Mouse (Mus musculus): ENCODE results near the gene Hexdc. TPM values are rescaled to one million over a fixed set of nuclear protein-coding genes. Genes with fewer than 3 reads are reported as not detected.

Hexdc gene
- polyA plus RNA-seq, 1 experiment: 54.1 TPM

DNA sequence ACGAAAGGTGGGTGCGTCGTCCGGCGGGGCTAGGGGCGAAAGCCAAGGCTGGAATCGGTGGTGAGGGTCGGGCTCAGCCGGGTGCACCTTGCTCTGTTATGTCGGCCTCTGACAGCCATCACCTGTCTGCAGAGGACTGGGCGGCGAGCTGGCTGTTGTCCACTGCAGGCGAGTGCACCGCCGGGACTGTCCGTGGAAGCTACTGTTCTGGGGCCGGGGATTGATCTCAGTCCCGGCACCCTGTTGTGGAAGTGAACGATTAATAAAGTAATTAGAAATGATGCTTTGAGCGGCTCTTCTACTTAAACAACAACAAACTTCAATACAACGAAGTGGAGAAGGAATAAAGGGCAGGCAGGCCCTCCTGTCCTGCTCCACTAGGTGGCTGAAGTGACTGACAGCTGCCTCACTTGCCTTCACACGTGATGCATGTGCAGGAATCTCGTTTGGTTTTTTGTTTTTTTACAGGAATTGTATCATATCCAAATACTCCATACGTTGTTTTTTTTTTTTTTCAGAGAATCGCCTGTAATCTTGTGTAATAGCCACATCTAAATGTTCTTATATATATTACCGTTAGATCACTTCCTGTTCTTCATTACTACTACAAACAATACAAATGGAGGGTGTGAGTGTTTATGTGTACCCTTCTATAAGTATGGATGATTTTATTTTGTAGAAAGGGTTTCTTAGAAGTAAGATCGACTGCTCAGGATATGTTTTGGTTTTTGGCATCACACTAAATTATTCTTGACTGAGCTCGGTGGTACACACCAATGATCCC is 33.3 kb downstream of the Hexdc start:
- H3K4me3 ChIP-seq (replicated peaks; ENCODE audit: insufficient read depth, low read depth, low read length): peak overlapping the region; percentile 81
- no peak for DNase-seq
- 1% methylated on average over 28 of the region's 28 CpGs for WGBS
- TF ChIP-seq CTCF (IDR thresholded peaks at IDR 0.05; ENCODE audit: borderline replicate concordance, insufficient read depth, low read depth, low read length): peak; percentile 47
- no peak for TF ChIP-seq POLR2A (IDR thresholded peaks at IDR 0.05; ENCODE audit: borderline replicate concordance, insufficient read depth, low read length)
- peak overlapping the region; percentile 70 for H3K27ac ChIP-seq (ENCODE audit: insufficient read depth, low read length)
- no peaks in the 10 kb centered on the region for H3K27me3 ChIP-seq (ENCODE audit: control insufficient read depth, insufficient read depth, low read length)
- H3K4me1 ChIP-seq (ENCODE audit: control insufficient read depth, insufficient read depth, low read length): peaks cover 10% of the 10 kb centered on the region

DNA sequence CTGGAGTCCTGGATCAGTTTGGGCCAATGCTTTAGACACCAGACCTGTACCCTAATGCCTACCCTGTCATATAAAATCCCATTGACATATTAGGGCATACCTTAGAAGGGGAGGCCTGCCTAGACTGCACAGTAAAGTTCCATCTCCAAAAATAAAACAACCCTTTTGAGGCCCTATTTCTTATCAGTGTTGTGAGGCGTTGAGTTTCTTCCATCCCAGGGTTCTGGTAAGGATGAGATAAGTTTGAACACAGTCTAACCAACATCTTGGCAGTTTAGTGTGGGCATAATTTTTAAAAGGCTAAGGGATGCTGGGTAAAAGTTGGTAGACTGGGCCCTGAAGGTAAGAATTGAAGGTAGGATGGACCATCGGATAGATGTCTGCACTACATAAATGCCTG is 35.4 kb downstream of the Hexdc start:
- Histone ChIP-seq H3K4me1 (ENCODE audit: control insufficient read depth, insufficient read depth, low read length) (peaks cover 10% of the 10 kb centered on the region), H3K27me3 (ENCODE audit: control insufficient read depth, insufficient read depth, low read length) (no peaks in the 10 kb centered on the region), H3K4me3 (replicated peaks; ENCODE audit: insufficient read depth, low read depth, low read length) (no peak overlapping the region), H3K27ac (ENCODE audit: insufficient read depth, low read length) (no peak overlapping the region)
- no peak for TF ChIP-seq CTCF (IDR thresholded peaks at IDR 0.05; ENCODE audit: borderline replicate concordance, insufficient read depth, low read depth, low read length)
- no peak for TF ChIP-seq POLR2A (IDR thresholded peaks at IDR 0.05; ENCODE audit: borderline replicate concordance, insufficient read depth, low read length)
- WGBS: 97% methylated on average over 2 of the region's 2 CpGs
- DNase-seq: no peak

DNA sequence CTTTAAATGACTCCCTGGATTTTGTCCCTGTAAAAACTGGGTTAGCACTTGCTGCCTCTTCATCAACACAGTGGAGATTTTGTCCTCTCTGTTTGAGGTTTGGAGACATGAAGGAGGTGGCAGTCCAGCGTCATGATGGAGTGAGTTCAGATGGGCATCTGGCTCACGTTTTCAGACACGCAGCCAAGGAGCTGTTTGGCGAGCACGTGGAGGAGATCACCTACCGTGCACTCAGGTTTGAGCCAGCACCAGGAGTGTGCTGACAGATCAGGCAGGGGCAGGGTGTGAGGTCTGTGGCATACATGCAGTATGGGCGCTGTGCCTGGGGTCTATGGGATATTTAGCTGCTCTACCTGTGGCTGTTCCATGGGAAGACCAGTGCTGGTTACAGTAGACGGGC is 46.0 kb downstream of the Hexdc start:
- peak in 1 of 2 experiments; percentile 25 for DNase-seq
- 21% methylated on average over 8 of the region's 8 CpGs for WGBS
- Histone ChIP-seq H3K27ac (ENCODE audit: insufficient read depth, low read length) (no peak overlapping the region), H3K4me3 (replicated peaks; ENCODE audit: insufficient read depth, low read depth, low read length) (no peak overlapping the region), H3K4me1 (ENCODE audit: control insufficient read depth, insufficient read depth, low read length) (peaks cover 3% of the 10 kb centered on the region; the same call in 1 of the 2 replicates), H3K27me3 (ENCODE audit: control insufficient read depth, insufficient read depth, low read length) (no peaks in the 10 kb centered on the region)
- no peak for TF ChIP-seq POLR2A (IDR thresholded peaks at IDR 0.05; ENCODE audit: borderline replicate concordance, insufficient read depth, low read length)
- TF ChIP-seq CTCF (IDR thresholded peaks at IDR 0.05; ENCODE audit: borderline replicate concordance, insufficient read depth, low read depth, low read length): no peak

DNA sequence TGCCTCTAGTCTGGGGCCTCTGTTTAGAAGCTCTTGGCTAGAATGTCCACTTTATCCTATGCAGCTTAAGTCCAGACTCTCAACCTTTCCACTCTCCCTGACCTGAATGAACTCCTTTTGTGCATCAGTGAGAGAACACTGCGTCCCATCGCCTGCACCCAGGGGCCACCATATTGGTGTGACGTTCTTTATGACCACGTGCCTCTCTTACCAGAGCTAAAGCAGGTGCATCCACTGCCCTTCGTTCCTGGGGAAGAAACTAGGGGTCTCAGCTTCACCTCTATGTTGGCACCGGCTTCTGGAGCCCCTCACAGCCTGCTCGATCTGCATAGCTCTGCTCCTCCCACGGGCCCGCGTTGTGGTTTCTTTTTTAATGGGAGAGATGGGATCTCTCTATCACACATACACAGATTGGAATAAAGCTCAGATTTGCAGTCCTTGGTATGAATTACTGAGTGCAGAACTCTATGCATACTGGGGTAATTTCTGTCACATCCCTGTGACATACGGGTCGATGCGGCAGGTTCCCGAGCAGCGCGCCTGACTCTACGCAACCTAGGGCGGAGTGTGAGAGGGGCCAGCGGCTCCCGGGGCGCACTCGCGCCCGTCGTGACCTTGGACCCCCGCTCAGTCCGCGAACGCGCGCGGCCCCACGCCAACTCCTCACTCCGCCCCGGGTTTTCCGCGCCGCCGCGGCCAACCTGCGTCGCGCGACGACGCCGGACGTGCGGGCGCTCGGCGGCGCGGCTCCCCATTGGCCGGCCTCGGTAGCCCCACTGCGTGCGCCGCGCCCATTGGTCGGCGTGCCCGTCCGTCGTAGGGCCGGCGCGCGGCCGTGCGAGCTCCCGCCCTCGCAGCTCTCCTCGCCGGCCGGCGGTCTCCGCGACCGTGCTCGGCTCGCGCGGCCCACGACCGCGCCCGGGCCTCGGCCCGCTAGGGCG is 55.2 kb downstream of the Hexdc start, which contains the start of gene Foxk2:
Gene Foxk2, plus strand, starts transcription at position 831 of the 941 bp plus-strand sequence.
- Histone ChIP-seq H3K27ac (ENCODE audit: insufficient read depth, low read length) (peak within 1 kb of the TSS; percentile 96), H3K4me3 (replicated peaks; ENCODE audit: insufficient read depth, low read depth, low read length) (peak within 1 kb of the TSS; percentile 83), H3K4me1 (ENCODE audit: control insufficient read depth, insufficient read depth, low read length) (no peaks in the 10 kb centered on the region; the same call in 1 of the 2 replicates), H3K27me3 (ENCODE audit: control insufficient read depth, insufficient read depth, low read length) (no peaks in the 10 kb centered on the region)
- WGBS: under 1% methylated on average over 89 of the region's 91 CpGs
- peak; percentile 53; the same call in 1 of the 2 replicates for TF ChIP-seq POLR2A (IDR thresholded peaks at IDR 0.05; ENCODE audit: borderline replicate concordance, insufficient read depth, low read length)
- no peak for TF ChIP-seq CTCF (IDR thresholded peaks at IDR 0.05; ENCODE audit: borderline replicate concordance, insufficient read depth, low read depth, low read length)
- DNase-seq: peak; percentile 91 to 95

DNA sequence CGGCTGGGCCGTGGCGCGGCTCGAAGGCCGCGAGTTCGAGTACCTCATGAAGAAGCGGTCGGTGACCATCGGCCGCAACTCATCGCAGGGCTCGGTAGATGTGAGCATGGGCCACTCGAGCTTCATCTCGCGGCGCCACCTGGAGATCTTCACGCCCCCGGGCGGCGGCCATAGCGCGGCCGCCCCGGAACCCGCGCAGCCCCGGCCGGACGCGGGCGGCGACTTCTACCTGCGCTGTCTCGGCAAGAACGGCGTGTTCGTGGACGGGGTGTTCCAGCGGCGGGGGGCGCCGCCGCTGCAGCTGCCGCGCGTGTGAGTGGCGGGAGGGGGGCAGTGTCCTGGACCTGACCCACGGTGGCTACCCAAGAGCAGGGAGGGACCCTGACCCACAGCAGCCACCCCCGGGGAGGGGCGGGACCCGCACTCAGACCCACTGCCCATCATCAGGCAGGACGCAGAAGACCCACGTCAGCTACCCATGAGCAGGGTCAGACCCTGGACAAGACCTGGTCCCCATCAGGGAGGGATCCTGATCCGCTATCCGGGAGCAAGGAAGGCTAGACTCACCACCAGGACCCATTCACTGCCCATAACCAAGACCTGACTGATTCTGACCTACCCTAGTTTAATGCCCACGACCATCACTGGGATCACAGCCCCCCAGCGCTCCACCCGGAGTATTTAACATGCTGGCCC is 56.1 kb downstream of the Hexdc start:
- under 1% methylated on average over 59 of the region's 60 CpGs for WGBS
- TF ChIP-seq POLR2A (IDR thresholded peaks at IDR 0.05; ENCODE audit: borderline replicate concordance, insufficient read depth, low read length) (no peak), CTCF (IDR thresholded peaks at IDR 0.05; ENCODE audit: borderline replicate concordance, insufficient read depth, low read depth, low read length) (no peak)
- H3K4me1 ChIP-seq (ENCODE audit: control insufficient read depth, insufficient read depth, low read length): no peaks in the 10 kb centered on the region; the same call in 1 of the 2 replicates
- no peak overlapping the region for H3K27ac ChIP-seq (ENCODE audit: insufficient read depth, low read length)
- DNase-seq: peak; percentile 50 to 55
- H3K4me3 ChIP-seq (replicated peaks; ENCODE audit: insufficient read depth, low read depth, low read length): peak overlapping the region; percentile 68
- no peaks in the 10 kb centered on the region for H3K27me3 ChIP-seq (ENCODE audit: control insufficient read depth, insufficient read depth, low read length)

DNA sequence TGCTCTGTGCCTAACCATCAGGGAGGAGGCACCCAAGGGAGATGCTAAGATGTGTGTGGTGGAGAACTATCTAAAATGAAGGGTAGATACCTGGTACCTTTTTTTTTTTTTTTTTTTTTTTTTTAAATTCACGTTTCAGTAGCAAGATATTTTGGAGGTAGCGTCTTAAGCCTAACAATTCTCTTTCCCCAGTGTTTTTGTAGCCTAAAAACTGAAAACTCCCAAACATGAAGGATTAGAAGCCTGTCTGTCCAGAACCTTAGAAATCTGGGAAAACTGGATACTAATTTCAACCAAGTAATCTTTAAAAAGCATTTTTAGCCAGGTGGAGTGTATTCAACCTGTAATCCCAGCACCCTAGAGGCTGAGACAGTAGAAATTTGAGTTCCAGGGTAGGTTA is 56.8 kb downstream of the Hexdc start:
- DNase-seq: no peak
- H3K4me3 ChIP-seq (replicated peaks; ENCODE audit: insufficient read depth, low read depth, low read length): peak overlapping the region; percentile 68
- 31% methylated on average over 2 of the region's 2 CpGs for WGBS
- no peaks in the 10 kb centered on the region for H3K27me3 ChIP-seq (ENCODE audit: control insufficient read depth, insufficient read depth, low read length)
- no peaks in the 10 kb centered on the region; the same call in 1 of the 2 replicates for H3K4me1 ChIP-seq (ENCODE audit: control insufficient read depth, insufficient read depth, low read length)
- no peak for TF ChIP-seq POLR2A (IDR thresholded peaks at IDR 0.05; ENCODE audit: borderline replicate concordance, insufficient read depth, low read length)
- no peak for TF ChIP-seq CTCF (IDR thresholded peaks at IDR 0.05; ENCODE audit: borderline replicate concordance, insufficient read depth, low read depth, low read length)
- H3K27ac ChIP-seq (ENCODE audit: insufficient read depth, low read length): no peak overlapping the region

Other genes with a start within 250 kb of the Hexdc start
- 110 and 111 TPM in 2 replicates for gene Csnk1d, start 213.1 kb upstream of the Hexdc start, polyA plus RNA-seq (2012; rRNA removed)
- 0.11 and 0.19 TPM in 2 replicates for gene Cd7, start 165.0 kb upstream of the Hexdc start, polyA plus RNA-seq (2012; rRNA removed)
- not detected in 2 replicates for gene Sectm1b, start 140.9 kb upstream of the Hexdc start, polyA plus RNA-seq (2012; rRNA removed)
- gene Sectm1a, start 123.2 kb upstream of the Hexdc start, polyA plus RNA-seq (2012; rRNA removed): not detected in 2 replicates
- not detected in 2 replicates for gene Tex19.2, start 85.8 kb upstream of the Hexdc start, polyA plus RNA-seq (2012; rRNA removed)
- gene Tex19.1, start 58.3 kb upstream of the Hexdc start, polyA plus RNA-seq (2012; rRNA removed): 0.11 TPM in 1 of 2 replicates, not detected in the other
- gene Uts2r, start 44.2 kb upstream of the Hexdc start, polyA plus RNA-seq (2012; rRNA removed): 0.59 and 0.63 TPM in 2 replicates
- gene Ogfod3, start 278 bp downstream of the Hexdc start, polyA plus RNA-seq (2012; rRNA removed): 11.4 and 12.0 TPM in 2 replicates
- 36.2 and 37.4 TPM in 2 replicates for gene Cybc1, start 24.9 kb downstream of the Hexdc start, polyA plus RNA-seq (2012; rRNA removed)
- gene Narf, start 32.8 kb downstream of the Hexdc start, polyA plus RNA-seq (2012; rRNA removed): 60.4 and 68.9 TPM in 2 replicates
- gene Foxk2, start 55.6 kb downstream of the Hexdc start, polyA plus RNA-seq (2012; rRNA removed): 44.7 and 47.1 TPM in 2 replicates
- 65.4 and 66.3 TPM in 2 replicates for gene Wdr45b, start 150.0 kb downstream of the Hexdc start, polyA plus RNA-seq (2012; rRNA removed)
- 3.3 and 3.8 TPM in 2 replicates for gene Rab40b, start 183.8 kb downstream of the Hexdc start, polyA plus RNA-seq (2012; rRNA removed)
- gene Fn3krp, start 217.0 kb downstream of the Hexdc start, polyA plus RNA-seq (2012; rRNA removed): 37.7 and 38.0 TPM in 2 replicates
- gene Fn3k, start 230.5 kb downstream of the Hexdc start, polyA plus RNA-seq (2012; rRNA removed): 57.6 and 59.5 TPM in 2 replicates
- gene Tbcd, start 247.5 kb downstream of the Hexdc start, polyA plus RNA-seq (2012; rRNA removed): 76.8 and 77.5 TPM in 2 replicates